Mouse (Mus musculus) neural tube, embryonic 10.5 days (tissue): ENCODE data around the gene Csf3r.

Experiments used
- DNase-seq: peaks from one replicate; pipeline ENCODE4 v3.0.0-alpha.2; 2017; ENCODE audit warnings: low spot score; ENCODE audit errors: extremely low spot score

Gene Csf3r

GRCm38 (mm10) chr4:126057207-126058133 lies 33.1 kb downstream of the Csf3r start:
- no peak for DNase-seq

- DNase-seq: peak; percentile 94
Measured at GRCm38 (mm10) chr4:126058134-126058996, 34.0 kb downstream of the Csf3r start, which contains the start of gene Oscp1. Gene Oscp1 (plus strand): TSS chr4:126058565.

GRCm38 (mm10) chr4:126058997-126059362 lies 34.6 kb downstream of the Csf3r start:
- DNase-seq: no peak

- no peak for DNase-seq
Measured at GRCm38 (mm10) chr4:126062856-126063255, 38.5 kb downstream of the Csf3r start.

- no peak for DNase-seq
Measured at GRCm38 (mm10) chr4:126065241-126065640, 40.9 kb downstream of the Csf3r start.

GRCm38 (mm10) chr4:126067401-126068077 lies 43.2 kb downstream of the Csf3r start:
- no peak for DNase-seq

GRCm38 (mm10) chr4:126068842-126069241 lies 44.5 kb downstream of the Csf3r start:
- no peak for DNase-seq

- DNase-seq: no peak
Measured at GRCm38 (mm10) chr4:126077833-126078232, 53.5 kb downstream of the Csf3r start.

GRCm38 (mm10) chr4:126079266-126079665 lies 54.9 kb downstream of the Csf3r start:
- no peak for DNase-seq

- DNase-seq: no peak
Measured at GRCm38 (mm10) chr4:126081601-126082000, 57.3 kb downstream of the Csf3r start.

GRCm38 (mm10) chr4:126083021-126083420 lies 58.7 kb downstream of the Csf3r start:
- DNase-seq: no peak

GRCm38 (mm10) chr4:126084382-126084781 lies 60.0 kb downstream of the Csf3r start:
- no peak for DNase-seq

- DNase-seq: peak; percentile 84
Measured at GRCm38 (mm10) chr4:126085996-126086576, 61.7 kb downstream of the Csf3r start.

GRCm38 (mm10) chr4:126090101-126090847 lies 65.9 kb downstream of the Csf3r start:
- DNase-seq: no peak

- DNase-seq: no peak
Measured at GRCm38 (mm10) chr4:126090848-126091124, 66.4 kb downstream of the Csf3r start.

GRCm38 (mm10) chr4:126091873-126092272 lies 67.5 kb downstream of the Csf3r start:
- DNase-seq: no peak
